Mouse (Mus musculus): ENCODE measurements at regions not wholly inside any gene's neighbourhood (a gene's known extent, or its start where the extent isn't known, plus 50 kb on each side); places are given as distances from the start of the nearest gene placed in this dataset.

DNA sequence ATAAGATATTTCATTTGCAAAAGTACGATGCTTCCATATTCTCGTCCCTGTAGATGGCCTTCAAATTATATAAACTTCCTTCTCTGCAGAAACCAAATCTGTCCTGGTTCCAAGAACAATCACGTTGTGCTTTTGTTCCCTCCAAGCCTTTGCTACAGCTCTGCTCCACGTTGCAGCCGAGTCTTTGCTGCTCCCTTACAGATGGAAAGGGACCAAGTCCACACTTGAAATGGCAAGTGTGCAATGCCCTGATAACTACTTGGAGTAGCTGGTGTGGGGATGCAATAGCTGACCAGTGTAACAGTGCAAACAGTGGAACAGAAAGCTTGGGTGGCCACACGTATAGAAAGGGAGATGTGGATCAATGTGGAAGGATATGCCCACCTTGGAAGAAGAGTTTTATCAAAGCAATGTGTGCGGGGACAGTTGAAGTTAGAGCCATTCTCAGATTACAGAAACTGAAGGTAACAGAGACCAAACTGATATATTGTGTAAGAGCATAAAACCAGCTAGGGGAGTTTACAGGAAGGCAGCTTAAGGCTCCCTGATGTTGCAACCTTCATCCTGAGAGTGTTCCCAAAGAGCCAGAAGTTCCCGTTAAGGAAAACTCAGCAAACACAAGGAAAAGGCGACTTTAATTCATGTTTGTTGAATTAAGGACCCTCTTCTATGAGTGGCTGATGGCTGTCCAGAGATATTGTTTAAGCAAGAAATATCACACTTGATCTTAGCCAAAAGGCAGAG lies 161.3 kb downstream of the Npr3 start:
- no peaks in the 10 kb centered on the region for H3K9me3 ChIP-seq (ENCODE audit: control insufficient read depth, low read length)
- no peak overlapping the region for H3K4me2 ChIP-seq (ENCODE audit: low read depth)
- ATAC-seq (ENCODE audit: insufficient read depth, low FRiP score, low TSS enrichment) (no peak), DNase-seq (ENCODE audit: low spot score) (no peak)
- WGBS = 82% methylated on average over 9 of the region's 9 CpGs
- H3K27ac ChIP-seq (ENCODE audit: low read depth, low read length) = no peak overlapping the region
- no peaks in the 10 kb centered on the region for H3K36me3 ChIP-seq (ENCODE audit: control insufficient read depth, insufficient read depth, low read length)
- no peak overlapping the region for H3K4me3 ChIP-seq (ENCODE audit: low read depth, low read length)
- no peak overlapping the region for H3K9ac ChIP-seq (ENCODE audit: low read length)
- H3K4me1 ChIP-seq (ENCODE audit: control insufficient read depth, insufficient read depth, low read length) = peaks cover 6% of the 10 kb centered on the region
- H3K27me3 ChIP-seq (ENCODE audit: control insufficient read depth, insufficient read depth, low read length) = no peaks in the 10 kb centered on the region

DNA sequence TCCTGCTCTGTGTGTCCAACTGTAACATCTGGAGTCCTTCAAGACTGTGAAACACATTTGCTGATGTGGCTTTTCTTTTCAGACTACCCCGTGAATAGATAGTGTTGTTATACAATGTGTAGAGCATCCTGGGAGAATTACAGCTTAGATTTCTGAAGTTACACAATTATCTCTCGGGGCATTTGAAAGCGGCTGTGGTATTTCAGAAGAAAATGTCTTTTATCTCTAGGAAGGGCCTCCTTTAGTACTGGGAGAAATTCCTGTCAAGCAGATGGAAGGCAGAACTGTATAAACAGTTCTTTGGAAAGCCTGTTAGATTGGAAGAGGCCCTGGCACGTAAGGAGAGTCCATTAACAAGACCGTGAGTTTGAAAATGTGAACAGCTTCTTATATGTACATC lies 162.2 kb downstream of the Npr3 start:
- 51% methylated on average over 5 of the region's 5 CpGs for WGBS
- no peaks in the 10 kb centered on the region for H3K9me3 ChIP-seq (ENCODE audit: control insufficient read depth, low read length)

DNA sequence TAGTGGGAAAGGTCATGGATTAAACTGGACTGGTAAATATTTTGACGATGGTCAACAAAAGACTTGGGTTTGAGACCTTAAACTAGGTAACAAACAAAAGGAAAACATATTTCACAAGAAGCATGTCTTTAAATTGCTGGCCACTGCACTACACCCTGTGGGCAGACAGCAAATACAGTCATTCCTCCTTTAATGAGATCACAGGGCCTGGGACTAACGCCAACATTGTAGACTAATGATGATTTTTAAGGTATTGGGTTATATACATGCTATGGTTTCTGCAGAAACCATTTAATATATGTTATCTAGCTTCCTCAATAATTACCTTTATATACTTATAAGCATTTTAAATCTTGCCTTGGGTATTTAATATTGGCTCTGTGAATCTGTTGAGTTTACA lies 162.8 kb downstream of the Npr3 start:
- Histone ChIP-seq H3K27me3 (ENCODE audit: control insufficient read depth, insufficient read depth, low read length) (no peaks in the 10 kb centered on the region), H3K36me3 (ENCODE audit: control insufficient read depth, insufficient read depth, low read length) (no peaks in the 10 kb centered on the region), H3K4me1 (ENCODE audit: control insufficient read depth, insufficient read depth, low read length) (peaks cover 6% of the 10 kb centered on the region), H3K9me3 (ENCODE audit: control insufficient read depth, low read length) (no peaks in the 10 kb centered on the region), H3K4me2 (ENCODE audit: low read depth) (no peak overlapping the region), H3K4me3 (ENCODE audit: low read depth, low read length) (no peak overlapping the region), H3K9ac (ENCODE audit: low read length) (no peak overlapping the region), H3K27ac (ENCODE audit: low read depth, low read length) (no peak overlapping the region)
- ATAC-seq (ENCODE audit: insufficient read depth, low FRiP score, low TSS enrichment) (no peak), DNase-seq (ENCODE audit: low spot score) (no peak)
- 88% methylated on average over 2 of the region's 2 CpGs for WGBS

More for the DNA sequence above, 162.2 kb downstream of the Npr3 start:
- H3K27me3 ChIP-seq (ENCODE audit: control insufficient read depth, insufficient read depth, low read length) = no peaks in the 10 kb centered on the region
- H3K4me1 ChIP-seq (ENCODE audit: control insufficient read depth, insufficient read depth, low read length) = peaks cover 6% of the 10 kb centered on the region
- H3K36me3 ChIP-seq (ENCODE audit: control insufficient read depth, insufficient read depth, low read length) = no peaks in the 10 kb centered on the region
- no peak overlapping the region for H3K4me2 ChIP-seq (ENCODE audit: low read depth)
- H3K4me3 ChIP-seq (ENCODE audit: low read depth, low read length) = no peak overlapping the region
- DNase-seq (ENCODE audit: low spot score) (no peak), ATAC-seq (ENCODE audit: insufficient read depth, low FRiP score, low TSS enrichment) (no peak)
- no peak overlapping the region for H3K9ac ChIP-seq (ENCODE audit: low read length)
- H3K27ac ChIP-seq (ENCODE audit: low read depth, low read length) = no peak overlapping the region

DNA sequence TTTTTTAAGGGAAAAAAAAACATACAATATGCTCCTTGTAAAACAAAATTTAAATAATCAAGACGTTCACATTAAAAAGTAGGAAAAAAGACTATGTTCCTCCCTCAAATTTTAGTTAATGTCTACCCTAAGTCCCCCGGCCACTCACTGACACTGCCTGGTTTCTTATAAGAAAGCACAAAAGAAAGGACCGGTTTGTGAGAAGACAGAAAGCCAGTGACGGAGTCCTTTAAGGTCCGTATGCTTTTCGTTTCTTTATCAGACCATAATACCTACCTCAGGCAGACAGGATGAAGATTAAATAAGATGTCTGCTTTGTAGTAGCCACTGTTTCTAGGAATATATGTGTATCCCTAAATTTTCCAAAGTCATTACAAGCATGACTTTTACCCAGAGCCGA lies 164.3 kb downstream of the Npr3 start:
- H3K4me3 ChIP-seq (ENCODE audit: low read depth, low read length) = no peak overlapping the region
- ATAC-seq (ENCODE audit: insufficient read depth, low FRiP score, low TSS enrichment) (no peak), DNase-seq (ENCODE audit: low spot score) (no peak)
- H3K9ac ChIP-seq (ENCODE audit: low read length) = no peak overlapping the region
- H3K4me2 ChIP-seq (ENCODE audit: low read depth) = no peak overlapping the region
- peaks cover 6% of the 10 kb centered on the region for H3K4me1 ChIP-seq (ENCODE audit: control insufficient read depth, insufficient read depth, low read length)
- H3K9me3 ChIP-seq (ENCODE audit: control insufficient read depth, low read length) = no peaks in the 10 kb centered on the region
- WGBS = 74% methylated on average over 7 of the region's 7 CpGs
- H3K36me3 ChIP-seq (ENCODE audit: control insufficient read depth, insufficient read depth, low read length) = no peaks in the 10 kb centered on the region
- no peaks in the 10 kb centered on the region for H3K27me3 ChIP-seq (ENCODE audit: control insufficient read depth, insufficient read depth, low read length)
- H3K27ac ChIP-seq (ENCODE audit: low read depth, low read length) = no peak overlapping the region

DNA sequence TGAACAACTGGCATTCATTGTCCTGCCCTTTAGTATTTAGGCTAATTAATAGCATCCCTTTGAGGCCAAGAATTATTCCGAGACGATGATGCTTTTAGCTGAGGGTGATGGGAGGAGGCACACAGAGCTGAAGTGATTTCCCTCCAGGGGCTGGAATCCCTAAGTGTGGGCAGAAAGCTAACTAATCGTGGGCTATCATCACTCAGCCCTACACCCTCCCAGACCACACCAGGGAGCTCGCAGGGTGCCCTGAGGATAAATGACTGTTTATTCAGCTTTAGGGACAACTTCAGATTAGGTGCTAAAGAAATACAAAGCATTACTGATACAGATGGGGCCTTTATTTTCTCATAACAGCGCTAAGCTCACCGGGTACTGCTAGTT lies 164.7 kb downstream of the Npr3 start:
- ATAC-seq (ENCODE audit: insufficient read depth, low FRiP score, low TSS enrichment) = 0 out of 2 replicates have a peak, but pooled peaks have one; percentile 35

DNA sequence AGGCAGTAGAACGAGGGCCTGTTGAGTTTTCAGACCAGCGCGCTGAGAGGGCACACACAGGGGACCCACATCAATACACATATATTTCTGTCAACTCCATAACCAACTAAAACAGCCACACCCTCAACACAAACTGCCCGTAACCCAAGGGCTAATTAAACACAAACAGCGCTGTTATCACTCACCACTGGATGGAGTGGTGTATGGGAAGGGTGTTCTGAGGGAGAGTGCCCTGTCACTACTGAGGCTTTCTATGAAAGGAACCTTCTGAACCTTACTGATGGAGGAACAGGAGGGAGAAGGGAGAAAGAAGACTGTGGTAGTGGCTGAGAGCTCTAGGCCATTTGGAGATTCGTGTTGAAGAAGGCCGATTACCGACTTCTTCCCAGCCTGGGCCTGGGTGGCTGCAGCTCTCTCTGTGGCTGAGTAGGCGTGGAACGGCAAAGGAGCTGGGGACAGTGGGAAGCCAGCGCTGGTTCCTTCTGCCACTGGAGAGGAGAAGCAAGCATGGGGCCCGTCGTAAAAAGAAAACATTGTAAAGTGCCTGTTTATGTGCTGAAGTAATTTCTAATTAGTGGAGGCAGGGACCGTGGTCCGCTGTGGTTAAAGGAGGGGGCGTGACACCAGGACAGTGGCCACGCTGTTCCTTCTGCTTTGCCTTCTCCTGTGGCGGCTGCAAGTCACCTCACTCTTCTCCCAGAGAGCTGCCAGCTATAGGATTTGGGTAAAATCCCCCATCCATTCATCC lies 165.3 kb downstream of the Npr3 start:
- 21% methylated on average over 18 of the region's 18 CpGs for WGBS
- Histone ChIP-seq H3K4me2 (ENCODE audit: low read depth) (peak overlapping the region; percentile 35), H3K9me3 (ENCODE audit: control insufficient read depth, low read length) (no peaks in the 10 kb centered on the region), H3K4me3 (ENCODE audit: low read depth, low read length) (no peak overlapping the region), H3K27me3 (ENCODE audit: control insufficient read depth, insufficient read depth, low read length) (no peaks in the 10 kb centered on the region), H3K36me3 (ENCODE audit: control insufficient read depth, insufficient read depth, low read length) (no peaks in the 10 kb centered on the region), H3K4me1 (ENCODE audit: control insufficient read depth, insufficient read depth, low read length) (peaks cover 6% of the 10 kb centered on the region), H3K9ac (ENCODE audit: low read length) (0 out of 2 replicates have a peak overlapping the region, but pooled peaks have one; percentile 15), H3K27ac (ENCODE audit: low read depth, low read length) (0 out of 2 replicates have a peak overlapping the region, but pooled peaks have one; percentile 6)
- ATAC-seq (ENCODE audit: insufficient read depth, low FRiP score, low TSS enrichment) (peak; percentile 45; the same call in 1 of the 2 replicates), DNase-seq (ENCODE audit: low spot score) (peak; percentile 24)

More for the DNA sequence above, 164.7 kb downstream of the Npr3 start:
- no peak overlapping the region for H3K4me3 ChIP-seq (ENCODE audit: low read depth, low read length)
- peak; percentile 19 for DNase-seq (ENCODE audit: low spot score)
- H3K27ac ChIP-seq (ENCODE audit: low read depth, low read length) = no peak overlapping the region
- no peaks in the 10 kb centered on the region for H3K36me3 ChIP-seq (ENCODE audit: control insufficient read depth, insufficient read depth, low read length)
- 15% methylated on average over 6 of the region's 6 CpGs for WGBS
- no peaks in the 10 kb centered on the region for H3K9me3 ChIP-seq (ENCODE audit: control insufficient read depth, low read length)
- H3K27me3 ChIP-seq (ENCODE audit: control insufficient read depth, insufficient read depth, low read length) = no peaks in the 10 kb centered on the region
- peak overlapping the region; percentile 35 for H3K4me2 ChIP-seq (ENCODE audit: low read depth)
- 0 out of 2 replicates have a peak overlapping the region, but pooled peaks have one; percentile 15 for H3K9ac ChIP-seq (ENCODE audit: low read length)
- peaks cover 6% of the 10 kb centered on the region for H3K4me1 ChIP-seq (ENCODE audit: control insufficient read depth, insufficient read depth, low read length)

DNA sequence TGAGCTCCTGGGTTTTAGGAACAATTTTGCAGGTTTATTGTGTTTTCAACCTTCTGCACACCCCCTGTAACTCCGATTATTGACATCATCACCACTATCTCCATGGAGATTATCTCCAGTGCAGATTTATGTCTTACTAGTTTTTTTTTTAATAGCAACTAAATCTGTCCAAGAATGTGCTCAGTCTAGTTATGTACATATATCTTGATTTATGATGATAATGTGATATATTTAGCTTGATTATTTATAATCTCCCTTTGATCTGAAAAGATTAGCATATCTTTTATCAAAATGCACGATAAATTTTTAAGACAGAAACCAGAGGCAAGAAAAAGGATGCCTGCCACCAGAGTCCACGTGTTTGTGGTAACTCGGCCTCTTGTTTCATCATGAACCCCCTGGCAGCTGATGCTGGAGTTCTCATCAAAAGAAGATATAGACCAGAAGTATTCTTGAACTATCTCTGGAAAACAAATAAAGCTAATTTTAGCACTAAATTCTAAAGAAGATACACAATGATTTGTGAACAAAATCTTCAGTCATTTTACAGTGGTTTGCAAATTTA lies 169.6 kb downstream of the Npr3 start:
- DNase-seq (ENCODE audit: low spot score) (no peak), ATAC-seq (ENCODE audit: insufficient read depth, low FRiP score, low TSS enrichment) (no peak)
- 86% methylated on average over 4 of the region's 4 CpGs for WGBS
- Histone ChIP-seq H3K4me2 (ENCODE audit: low read depth) (no peak overlapping the region), H3K27ac (ENCODE audit: low read depth, low read length) (no peak overlapping the region), H3K36me3 (ENCODE audit: control insufficient read depth, insufficient read depth, low read length) (no peaks in the 10 kb centered on the region), H3K9me3 (ENCODE audit: control insufficient read depth, low read length) (no peaks in the 10 kb centered on the region), H3K27me3 (ENCODE audit: control insufficient read depth, insufficient read depth, low read length) (no peaks in the 10 kb centered on the region), H3K4me1 (ENCODE audit: control insufficient read depth, insufficient read depth, low read length) (peaks cover 6% of the 10 kb centered on the region), H3K4me3 (ENCODE audit: low read depth, low read length) (no peak overlapping the region), H3K9ac (ENCODE audit: low read length) (no peak overlapping the region)

DNA sequence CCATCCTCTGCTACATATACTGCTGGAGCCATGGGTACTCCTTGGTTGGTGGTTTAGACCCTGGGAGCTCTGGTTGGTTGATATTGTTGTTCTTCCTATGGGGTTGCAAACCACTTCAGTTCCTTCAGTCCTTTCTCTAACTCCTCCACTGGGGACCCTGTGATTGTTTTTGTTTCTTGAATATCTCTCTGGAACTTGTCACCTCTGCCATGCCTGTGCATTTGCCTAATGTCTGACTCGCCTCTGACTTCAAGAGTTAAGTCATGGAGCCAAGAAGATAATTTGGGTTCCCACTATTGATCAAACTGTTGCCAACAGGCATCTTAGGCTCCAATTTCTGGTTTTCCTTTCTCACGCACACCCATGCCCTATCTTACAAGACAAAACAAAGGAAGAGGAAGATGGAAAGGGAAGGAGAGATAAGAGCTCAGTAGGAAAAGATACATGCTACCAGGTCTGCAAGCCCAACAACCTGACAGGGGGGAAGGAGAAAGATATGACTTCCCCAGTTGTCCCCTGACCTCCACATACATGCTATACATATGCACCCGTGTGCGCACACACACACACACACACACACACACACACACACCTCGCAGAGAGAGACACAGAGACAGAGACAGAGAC lies 172.3 kb downstream of the Npr3 start:
- no peak overlapping the region for H3K4me2 ChIP-seq (ENCODE audit: low read depth)
- no peaks in the 10 kb centered on the region for H3K27me3 ChIP-seq (ENCODE audit: control insufficient read depth, insufficient read depth, low read length)
- DNase-seq (ENCODE audit: low spot score) (no peak), ATAC-seq (ENCODE audit: insufficient read depth, low FRiP score, low TSS enrichment) (no peak)
- H3K4me1 ChIP-seq (ENCODE audit: control insufficient read depth, insufficient read depth, low read length) = no peaks in the 10 kb centered on the region
- no peak overlapping the region for H3K9ac ChIP-seq (ENCODE audit: low read length)
- no peaks in the 10 kb centered on the region for H3K9me3 ChIP-seq (ENCODE audit: control insufficient read depth, low read length)
- H3K36me3 ChIP-seq (ENCODE audit: control insufficient read depth, insufficient read depth, low read length) = no peaks in the 10 kb centered on the region
- WGBS = 77% methylated on average over 5 of the region's 5 CpGs
- no peak overlapping the region for H3K27ac ChIP-seq (ENCODE audit: low read depth, low read length)
- no peak overlapping the region for H3K4me3 ChIP-seq (ENCODE audit: low read depth, low read length)
